Mouse (Mus musculus) gastrocnemius, adult 8-10 months (tissue): ENCODE measurements at regions not wholly inside any gene's neighbourhood (a gene's known extent, or its start where the extent isn't known, plus 50 kb on each side); places are given as distances from the start of the nearest gene placed in this dataset.
A peak's percentile ranks its signal among the peaks of the same experiment; 100 is the strongest.

Experiments used
- DNase-seq, 2 experiments: peaks; one replicate each; pipeline ENCODE4 v3.0.0; 2022; ENCODE audit warnings: low spot score in 2 of 2

GRCm38 (mm10) chrX:167152611-167153010, 56.5 kb downstream of the Tmsb4x start:
- peak; percentile 4 to 10 for DNase-seq

GRCm38 (mm10) chrX:167151341-167151740, 57.8 kb downstream of the Tmsb4x start:
- no peak for DNase-seq

GRCm38 (mm10) chrX:167149400-167149799, 59.7 kb downstream of the Tmsb4x start:
- DNase-seq, result no peak

GRCm38 (mm10) chrX:167146513-167147360, 62.4 kb downstream of the Tmsb4x start:
- no peak for DNase-seq

GRCm38 (mm10) chrX:167145508-167146182, 63.5 kb downstream of the Tmsb4x start:
- DNase-seq, result no peak

GRCm38 (mm10) chrX:167139110-167139509, 70.0 kb downstream of the Tmsb4x start:
- no peak for DNase-seq

- no peak for DNase-seq
Measured at GRCm38 (mm10) chrX:167134250-167134649, 74.9 kb downstream of the Tmsb4x start.

- no peak for DNase-seq
Measured at GRCm38 (mm10) chrX:167132989-167133395, 76.1 kb downstream of the Tmsb4x start.

GRCm38 (mm10) chrX:167131317-167131716, 77.8 kb downstream of the Tmsb4x start:
- DNase-seq, result no peak

GRCm38 (mm10) chrX:167130601-167131000, 78.5 kb downstream of the Tmsb4x start:
- DNase-seq, result no peak

GRCm38 (mm10) chrX:167119288-167119687, 89.8 kb downstream of the Tmsb4x start:
- no peak for DNase-seq

GRCm38 (mm10) chrX:167115096-167115495, 94.0 kb downstream of the Tmsb4x start:
- DNase-seq, result no peak

- no peak for DNase-seq
Measured at GRCm38 (mm10) chrX:167111059-167111871, 97.8 kb downstream of the Tmsb4x start.

GRCm38 (mm10) chrX:167108356-167108755, 100.8 kb downstream of the Tmsb4x start:
- DNase-seq, result no peak

GRCm38 (mm10) chrX:167107469-167107868, 101.6 kb downstream of the Tmsb4x start:
- no peak for DNase-seq

- DNase-seq, result peak in 1 of 2 experiments; percentile 3
Measured at GRCm38 (mm10) chrX:167105931-167106417, 103.1 kb downstream of the Tmsb4x start.

- no peak for DNase-seq
Measured at GRCm38 (mm10) chrX:167105354-167105753, 103.8 kb downstream of the Tmsb4x start.

GRCm38 (mm10) chrX:167104247-167104621, 104.9 kb downstream of the Tmsb4x start:
- DNase-seq, result no peak

GRCm38 (mm10) chrX:167103501-167104246, 105.4 kb downstream of the Tmsb4x start:
- peak in 1 of 2 experiments; percentile 9 for DNase-seq

GRCm38 (mm10) chrX:167101929-167102328, 107.2 kb downstream of the Tmsb4x start:
- DNase-seq, result no peak

GRCm38 (mm10) chrX:167099411-167099810, 109.7 kb downstream of the Tmsb4x start:
- DNase-seq, result no peak
